Mouse (Mus musculus) CH12.LX (cell line): ENCODE results near the gene Blvra.
"Not testable (repeated sequence)": the region's sequence is repeated elsewhere in the genome, so short reads cannot be mapped to it uniquely, and the experiment has no call there.

Experiments used
- CTCF ChIP-seq, 2 experiments: IDR thresholded peaks in 1 of 2; conservative IDR thresholded peaks in 1 of 2; 2 replicates each; pipeline ENCODE4 v1.5.1; 2011 to 2012; ENCODE audit warnings: low read depth in 2 of 2, low read length in 2 of 2, improper control_type of control experiment in 1 of 2, inconsistent platforms in 1 of 2, mild to moderate bottlenecking in 1 of 2, moderate library complexity in 1 of 2
- IRF4 ChIP-seq: IDR thresholded peaks from 2 replicates; pipeline ENCODE4 v1.6.1; 2014; ENCODE audit warnings: low read depth, mild to moderate bottlenecking, inconsistent platforms, low read length, improper control_type of control experiment
- KAT2A ChIP-seq: IDR thresholded peaks from 2 replicates; pipeline ENCODE4 v1.6.1; 2012; ENCODE audit warnings: low read length, improper control_type of control experiment, inconsistent platforms; ENCODE audit not compliant: insufficient replicate concordance
- MAX ChIP-seq: IDR thresholded peaks from 2 replicates; pipeline ENCODE4 v1.6.1; 2011; ENCODE audit warnings: low read length, improper control_type of control experiment
- MAZ ChIP-seq: IDR thresholded peaks from 2 replicates; pipeline ENCODE4 v1.6.1; 2012; ENCODE audit warnings: low read depth, mild to moderate bottlenecking, inconsistent platforms, low read length, improper control_type of control experiment, moderate library complexity
- POLR2A ChIP-seq: IDR thresholded peaks from 2 replicates; pipeline ENCODE4 v1.6.1; 2011; ENCODE audit warnings: low read depth, mild to moderate bottlenecking, improper control_type of control experiment, low read length
- POLR2AphosphoS2 ChIP-seq: IDR thresholded peaks from 2 replicates; pipeline ENCODE4 v1.6.1; 2011; ENCODE audit warnings: low read depth, low read length, improper control_type of control experiment
- SMC3 ChIP-seq: IDR thresholded peaks from 2 replicates; pipeline ENCODE4 v1.6.1; 2011; ENCODE audit warnings: low read depth, low read length, improper control_type of control experiment
- TCF12 ChIP-seq: IDR thresholded peaks from 2 replicates; pipeline ENCODE4 v1.6.1; 2014; ENCODE audit warnings: low read depth, mild to moderate bottlenecking, inconsistent platforms, low read length, improper control_type of control experiment
- UBTF ChIP-seq: IDR thresholded peaks from 2 replicates; pipeline ENCODE4 v1.6.1; 2012; ENCODE audit warnings: low read depth, mild to moderate bottlenecking, inconsistent platforms, low read length, improper control_type of control experiment, moderate library complexity

GRCm38 (mm10) chr2:127135255-127135654, 64.8 kb downstream of the Blvra start:
- not testable (repeated sequence) for TF ChIP-seq CTCF (conservative IDR thresholded peaks at IDR 0.05 in 1 of 2, IDR thresholded peaks at IDR 0.05 in 1 of 2; ENCODE audit: low read depth in 2 of 2, low read length in 2 of 2); TCF12; POLR2A; SMC3; MAX; POLR2AphosphoS2; KAT2A; IRF4; MAZ; UBTF
